Mouse (Mus musculus) liver, postnatal 0 days (tissue): ENCODE measurements around the gene Cplx2. TPM values are rescaled to one million over a fixed set of nuclear protein-coding genes. Genes with fewer than 3 reads are reported as not detected.

ENCODE experiments used
- ATAC-seq: fragments of 200-750 bp; cut with Nextera tagmentation; 2 replicates; pipeline ENCODE4 v1.8.0; 2017; ENCODE audit warnings: mild to moderate bottlenecking, moderate library complexity
- DNase-seq: peaks from one replicate; pipeline ENCODE4 v3.0.0-alpha.2; 2016
- H3K27ac ChIP-seq: fragments of 300-500 bp; sonication (generic); 2 replicates; pipeline ENCODE4 v1.5.1; 2014; ENCODE audit warnings: antibody characterized with exemption, moderate library complexity, mild to moderate bottlenecking, low read depth
- H3K27me3 ChIP-seq: fragments of 300-500 bp; sonication (generic); 2 replicates; pipeline ENCODE4 v1.6.1; 2014; ENCODE audit warnings: low read length, control low read depth, mixed read lengths; ENCODE audit not compliant: insufficient read depth
- H3K36me3 ChIP-seq: fragments of 300-500 bp; sonication (generic); replicated peaks from 2 replicates; pipeline ENCODE4 v1.6.1; 2014; ENCODE audit warnings: mild to moderate bottlenecking, control low read depth, low read length, moderate library complexity, mixed read lengths; ENCODE audit not compliant: insufficient read depth
- H3K4me1 ChIP-seq: fragments of 300-500 bp; sonication (generic); 2 replicates; pipeline ENCODE4 v1.6.1; 2014; ENCODE audit warnings: antibody characterized with exemption, mild to moderate bottlenecking, control low read depth; ENCODE audit not compliant: insufficient read depth
- H3K4me2 ChIP-seq: fragments of 300-500 bp; sonication (generic); 2 replicates; pipeline ENCODE4 v1.6.1; 2014; ENCODE audit warnings: low read depth, mild to moderate bottlenecking, low read length, moderate library complexity, mixed read lengths
- H3K4me3 ChIP-seq: fragments of 300-500 bp; sonication (generic); 2 replicates; pipeline ENCODE4 v1.5.1; 2014; ENCODE audit warnings: low read depth, low read length
- H3K9ac ChIP-seq: fragments of 300-500 bp; sonication (generic); replicated peaks from 2 replicates; pipeline ENCODE4 v1.6.1; 2014; ENCODE audit warnings: mild to moderate bottlenecking, moderate library complexity
- H3K9me3 ChIP-seq: fragments of 300-500 bp; sonication (generic); 2 replicates; pipeline ENCODE4 v1.6.1; 2016; ENCODE audit warnings: mild to moderate bottlenecking, control low read depth, low read length, mixed read lengths
- CTCF ChIP-seq: sonication (generic); IDR thresholded peaks from 2 replicates; pipeline ENCODE4 v1.5.1; 2016; ENCODE audit warnings: antibody characterized with exemption, low read depth
- EP300 ChIP-seq: IDR thresholded peaks from 2 replicates; pipeline ENCODE4 v1.6.1; 2016; ENCODE audit warnings: antibody characterized with exemption, low read depth, mild to moderate bottlenecking
- WGBS: fragments of 180-500 bp; shearing (Covaris S2); extraction: QIAGEN DNeasy Blood & Tissue Kit; methylation state at CpG from one replicate; pipeline ENCODE4 v1.1.7; 2014; ENCODE audit not compliant: insufficient replicate concordance; 5-methylcytosine and 5-hydroxymethylcytosine counted together
- polyA plus RNA-seq: library from polyadenylated mRNA; unstranded; fragments of >200 nt; fragmentation: Nextera tagmentation; extraction: Ambion mirVana; gene quantifications from 2 replicates; pipeline ENCODE4 v1.2.1, GENCODE M21; 2015

Gene Cplx2
- polyA plus RNA-seq, 1 experiment from 2014 or later, result 0.97 TPM

- TF ChIP-seq EP300 (no peak), CTCF (no peak)
- Histone ChIP-seq H3K27ac (no peak overlapping the region), H3K9ac (no peak overlapping the region), H3K27me3 (no peaks in the 10 kb centered on the region), H3K4me3 (no peak overlapping the region), H3K36me3 (no peaks in the 10 kb centered on the region), H3K4me2 (no peak overlapping the region), H3K9me3 (no peaks in the 10 kb centered on the region), H3K4me1 (no peaks in the 10 kb centered on the region)
- DNase-seq (no peak), ATAC-seq (no peak)
- WGBS, result 64% methylated on average over 2 of the region's 2 CpGs
Observed at GRCm38 (mm10) chr13:54405805-54406204, 34.7 kb downstream of the Cplx2 start.

GRCm38 (mm10) chr13:54411656-54412055, 40.5 kb downstream of the Cplx2 start:
- Histone ChIP-seq H3K27ac (peak overlapping the region; percentile 32; the same call in 1 of the 2 replicates), H3K9ac (no peak overlapping the region), H3K4me1 (no peaks in the 10 kb centered on the region), H3K27me3 (no peaks in the 10 kb centered on the region), H3K36me3 (no peaks in the 10 kb centered on the region), H3K9me3 (no peaks in the 10 kb centered on the region), H3K4me2 (0 out of 2 replicates have a peak overlapping the region, but pooled peaks have one; percentile 3), H3K4me3 (no peak overlapping the region)
- WGBS, result 84% methylated on average over 3 of the region's 3 CpGs
- DNase-seq (no peak), ATAC-seq (no peak)
- TF ChIP-seq EP300 (no peak), CTCF (no peak)

- peak; percentile 47 for ATAC-seq
- no peak overlapping the region for H3K27ac ChIP-seq
Observed at GRCm38 (mm10) chr13:54412236-54412635, 41.1 kb downstream of the Cplx2 start.

GRCm38 (mm10) chr13:54412721-54413120, 41.6 kb downstream of the Cplx2 start:
- Histone ChIP-seq H3K9ac (no peak overlapping the region), H3K4me1 (no peaks in the 10 kb centered on the region), H3K4me3 (no peak overlapping the region), H3K9me3 (no peaks in the 10 kb centered on the region), H3K36me3 (no peaks in the 10 kb centered on the region), H3K27me3 (no peaks in the 10 kb centered on the region), H3K27ac (no peak overlapping the region), H3K4me2 (peak overlapping the region; percentile 8; the same call in 1 of the 2 replicates)
- 48% methylated on average over 4 of the region's 4 CpGs for WGBS
- no peak for DNase-seq
- ATAC-seq, result no peak
- TF ChIP-seq EP300, result no peak
- TF ChIP-seq CTCF, result no peak

More at GRCm38 (mm10) chr13:54412236-54412635, 41.1 kb downstream of the Cplx2 start:
- DNase-seq, result no peak
- WGBS, result 18% methylated on average over 7 of the region's 7 CpGs
- Histone ChIP-seq H3K27me3 (no peaks in the 10 kb centered on the region), H3K9ac (no peak overlapping the region), H3K4me1 (no peaks in the 10 kb centered on the region), H3K4me3 (no peak overlapping the region), H3K9me3 (no peaks in the 10 kb centered on the region), H3K36me3 (no peaks in the 10 kb centered on the region), H3K4me2 (peak overlapping the region; percentile 8; the same call in 1 of the 2 replicates)
- TF ChIP-seq CTCF (no peak), EP300 (no peak)

- no peak overlapping the region for H3K27ac ChIP-seq
- H3K9ac ChIP-seq, result no peak overlapping the region
- H3K4me2 ChIP-seq, result no peak overlapping the region
- H3K9me3 ChIP-seq, result no peaks in the 10 kb centered on the region
- no peaks in the 10 kb centered on the region for H3K4me1 ChIP-seq
- ATAC-seq, result no peak
- no peaks in the 10 kb centered on the region for H3K27me3 ChIP-seq
- H3K36me3 ChIP-seq, result no peaks in the 10 kb centered on the region
- no peak for DNase-seq
- TF ChIP-seq EP300, result no peak
- TF ChIP-seq CTCF, result no peak
- 84% methylated on average over 4 of the region's 4 CpGs for whole genome bisulfite sequencing
- no peak overlapping the region for H3K4me3 ChIP-seq
Observed at GRCm38 (mm10) chr13:54415059-54415458, 43.9 kb downstream of the Cplx2 start.

- no peak for DNase-seq
- no peaks in the 10 kb centered on the region for H3K27me3 ChIP-seq
- H3K4me3 ChIP-seq, result no peak overlapping the region
- no peaks in the 10 kb centered on the region for H3K4me1 ChIP-seq
- TF ChIP-seq EP300 (no peak), CTCF (no peak)
- H3K27ac ChIP-seq, result no peak overlapping the region
- WGBS, result 85% methylated on average over 10 of the region's 10 CpGs
- H3K4me2 ChIP-seq, result no peak overlapping the region
- no peak for ATAC-seq
- no peaks in the 10 kb centered on the region for H3K9me3 ChIP-seq
- no peaks in the 10 kb centered on the region for H3K36me3 ChIP-seq
- no peak overlapping the region for H3K9ac ChIP-seq
Observed at GRCm38 (mm10) chr13:54418781-54419327, 47.7 kb downstream of the Cplx2 start.
